Mouse (Mus musculus) spleen, embryonic (tissue): ENCODE measurements around the gene Tada2a.

Source experiments
- CTCF ChIA-PET: fragments of 350-600 bp; sonication (Branson Sonifier 250); formaldehyde crosslinking; loops from one replicate; lab custom pipeline; 2022; lab: Charles Lee

The Tada2a gene

GRCm38 (mm10) chr11:84128943-84129798, at the start of gene Tada2a, which contains the start of gene Acaca:
Gene Tada2a (minus strand): TSS chr11:84129600.
Gene Acaca (plus strand): TSS chr11:84129672.
- CTCF ChIA-PET, result no interaction called here

GRCm38 (mm10) chr11:84178571-84178970, 49.2 kb upstream of the Tada2a start:
- CTCF ChIA-PET, result interaction anchor here (0.6 kb wide), 1 partner anchor 908 kb away, joined by 6 read pairs; no protein-coding TSS in a partner anchor

- CTCF ChIA-PET, result interaction anchor here (0.5 to 0.6 kb wide), 2 partner anchors 22 to 134 kb away, joined by 4 to 8 read pairs; no protein-coding TSS in a partner anchor
Observed at GRCm38 (mm10) chr11:84172539-84173435, 43.4 kb upstream of the Tada2a start.

GRCm38 (mm10) chr11:84168701-84169288, 39.4 kb upstream of the Tada2a start:
- CTCF ChIA-PET, result no interaction called here

GRCm38 (mm10) chr11:84167046-84167526, 37.7 kb upstream of the Tada2a start, which contains the start of gene Gm11437:
Gene Gm11437 (minus strand): TSS chr11:84167476.
- CTCF ChIA-PET, result interaction anchor here (0.6 kb wide), 1 partner anchor 14 kb away, joined by 3 read pairs; no protein-coding TSS in a partner anchor

- CTCF ChIA-PET, result no interaction called here
Observed at GRCm38 (mm10) chr11:84164561-84164960, 35.2 kb upstream of the Tada2a start.

- CTCF ChIA-PET, result no interaction called here
Observed at GRCm38 (mm10) chr11:84164123-84164522, 34.7 kb upstream of the Tada2a start.

GRCm38 (mm10) chr11:84156535-84157262, 27.3 kb upstream of the Tada2a start:
- CTCF ChIA-PET, result no interaction called here

- CTCF ChIA-PET, result interaction anchor here (0.6 to 0.7 kb wide), 2 partner anchors 11 to 21 kb away, joined by 3 to 4 read pairs; no protein-coding TSS in a partner anchor
Observed at GRCm38 (mm10) chr11:84150884-84151283, 21.5 kb upstream of the Tada2a start.

GRCm38 (mm10) chr11:84146081-84146480, 16.7 kb upstream of the Tada2a start:
- CTCF ChIA-PET, result no interaction called here

GRCm38 (mm10) chr11:84145201-84145798, 15.9 kb upstream of the Tada2a start:
- CTCF ChIA-PET, result no interaction called here

GRCm38 (mm10) chr11:84141752-84142151, 12.4 kb upstream of the Tada2a start:
- CTCF ChIA-PET, result no interaction called here

- CTCF ChIA-PET, result no interaction called here
Observed at GRCm38 (mm10) chr11:84136453-84136852, 7.1 kb upstream of the Tada2a start.

GRCm38 (mm10) chr11:84134331-84134860, 5.0 kb upstream of the Tada2a start:
- CTCF ChIA-PET, result interaction anchor here (0.6 to 0.7 kb wide), 2 partner anchors 48 to 1670 kb away, joined by 5 to 7 read pairs; no protein-coding TSS in a partner anchor

- CTCF ChIA-PET, result no interaction called here
Observed at GRCm38 (mm10) chr11:84129799-84130185, 392 bp upstream of the Tada2a start.

- CTCF ChIA-PET, result no interaction called here
Observed at GRCm38 (mm10) chr11:84127977-84128376, 1.4 kb downstream of the Tada2a start.

- CTCF ChIA-PET, result no interaction called here
Observed at GRCm38 (mm10) chr11:84121051-84121956, 8.1 kb downstream of the Tada2a start.

- CTCF ChIA-PET, result no interaction called here
Observed at GRCm38 (mm10) chr11:84117431-84117830, 12.0 kb downstream of the Tada2a start.

GRCm38 (mm10) chr11:84116221-84116620, 13.2 kb downstream of the Tada2a start:
- CTCF ChIA-PET, result interaction anchor here (0.7 kb wide), 1 partner anchor 111 kb away, joined by 3 read pairs; no protein-coding TSS in a partner anchor
